Mouse (Mus musculus): ENCODE results near the gene Fam129c. TPM values are rescaled to one million over a fixed set of nuclear protein-coding genes. Genes with fewer than 3 reads are reported as not detected.

The Fam129c gene
- polyA plus RNA-seq (2021; fragmentation: Nextera tagmentation): 1.7 TPM in 2 replicates
- long read RNA-seq, experiment 1, partial matches to known transcripts: 2 of 9 reads
- long read RNA-seq, experiment 1, other reads (novel, unspliced or antisense): 7 of 9 reads
- long read RNA-seq, experiment 2, partial matches to known transcripts: 1 of 1 reads
- long read RNA-seq, experiment 2, other reads (novel, unspliced or antisense): 0 of 1 reads

GRCm38 (mm10) chr8:71597451-71597850 lies at the start of gene Fam129c:
Gene Fam129c (plus strand): TSS chr8:71597648.

GRCm38 (mm10) chr8:71558071-71558957 lies 39.1 kb upstream of the Fam129c start, which contains the start of gene Tmem221:
Gene Tmem221 (minus strand): TSS chr8:71558871.

GRCm38 (mm10) chr8:71566501-71566900 lies 30.9 kb upstream of the Fam129c start, which contains the start of gene Nxnl1:
Gene Nxnl1 (minus strand): TSS chr8:71566601.

GRCm38 (mm10) chr8:71568387-71568937 lies 29.0 kb upstream of the Fam129c start, which contains the start of gene Slc27a1:
Gene Slc27a1 (plus strand): TSS chr8:71568882.

GRCm38 (mm10) chr8:71591471-71592373 lies 5.7 kb upstream of the Fam129c start, which contains the start of gene Pgls:
Gene Pgls (plus strand): TSS chr8:71592176.

GRCm38 (mm10) chr8:71610822-71611651 lies 13.6 kb downstream of the Fam129c start, which contains the start of gene Colgalt1:
Gene Colgalt1 (plus strand): TSS chr8:71610998.

Other genes with a start within 250 kb of the Fam129c start
- 169 and 227 TPM in 2 replicates for gene Use1, start 230.8 kb upstream of the Fam129c start, polyA plus RNA-seq (2021; fragmentation: Nextera tagmentation)
- 7.5 and 8.3 TPM in 2 replicates for gene Ocel1, start 226.3 kb upstream of the Fam129c start, polyA plus RNA-seq (2021; fragmentation: Nextera tagmentation)
- gene Nr2f6, start 215.7 kb upstream of the Fam129c start, polyA plus RNA-seq (2021; fragmentation: Nextera tagmentation): 7.4 and 23.6 TPM in 2 replicates
- 1.5 and 2.1 TPM in 2 replicates for gene Ushbp1, start 201.8 kb upstream of the Fam129c start, polyA plus RNA-seq (2021; fragmentation: Nextera tagmentation)
- 94.9 and 99.9 TPM in 2 replicates for gene Babam1, start 200.8 kb upstream of the Fam129c start, polyA plus RNA-seq (2021; fragmentation: Nextera tagmentation)
- gene Ankle1, start 191.6 kb upstream of the Fam129c start, polyA plus RNA-seq (2021; fragmentation: Nextera tagmentation): not detected in 2 replicates
- 416 and 457 TPM in 2 replicates for gene Abhd8, start 134.0 kb upstream of the Fam129c start, polyA plus RNA-seq (2021; fragmentation: Nextera tagmentation)
- gene Mrpl34, start 132.7 kb upstream of the Fam129c start, polyA plus RNA-seq (2021; fragmentation: Nextera tagmentation): 139 and 150 TPM in 2 replicates
- 125 and 142 TPM in 2 replicates for gene Dda1, start 128.4 kb upstream of the Fam129c start, polyA plus RNA-seq (2021; fragmentation: Nextera tagmentation)
- gene Ano8, start 111.7 kb upstream of the Fam129c start, polyA plus RNA-seq (2021; fragmentation: Nextera tagmentation): 0.43 and 3.1 TPM in 2 replicates
- 9.0 and 11.7 TPM in 2 replicates for gene Gtpbp3, start 109.5 kb upstream of the Fam129c start, polyA plus RNA-seq (2021; fragmentation: Nextera tagmentation)
- 6.2 and 10.7 TPM in 2 replicates for gene Plvap, start 85.9 kb upstream of the Fam129c start, polyA plus RNA-seq (2021; fragmentation: Nextera tagmentation)
- gene Ccdc194, start 71.9 kb upstream of the Fam129c start, polyA plus RNA-seq (2021; fragmentation: Nextera tagmentation): not detected in 2 replicates
- 6.3 and 12.5 TPM in 2 replicates for gene Bst2, start 60.2 kb upstream of the Fam129c start, polyA plus RNA-seq (2021; fragmentation: Nextera tagmentation)
- gene Mvb12a, start 54.7 kb upstream of the Fam129c start, polyA plus RNA-seq (2021; fragmentation: Nextera tagmentation): 51.4 and 59.6 TPM in 2 replicates
- gene Tmem221, start 38.8 kb upstream of the Fam129c start, polyA plus RNA-seq (2021; fragmentation: Nextera tagmentation): 0.18 and 0.21 TPM in 2 replicates
- gene Nxnl1, start 31.0 kb upstream of the Fam129c start, polyA plus RNA-seq (2021; fragmentation: Nextera tagmentation): 0.13 and 0.15 TPM in 2 replicates
- gene Slc27a1, start 28.8 kb upstream of the Fam129c start, polyA plus RNA-seq (2021; fragmentation: Nextera tagmentation): 64.9 and 88.1 TPM in 2 replicates
- 102 and 107 TPM in 2 replicates for gene Pgls, start 5.5 kb upstream of the Fam129c start, polyA plus RNA-seq (2021; fragmentation: Nextera tagmentation)
- 15.6 and 20.1 TPM in 2 replicates for gene Colgalt1, start 13.3 kb downstream of the Fam129c start, polyA plus RNA-seq (2021; fragmentation: Nextera tagmentation)
- gene Unc13a, start 74.1 kb downstream of the Fam129c start, polyA plus RNA-seq (2021; fragmentation: Nextera tagmentation): 15.5 and 16.7 TPM in 2 replicates
- gene Jak3, start 78.6 kb downstream of the Fam129c start, polyA plus RNA-seq (2021; fragmentation: Nextera tagmentation): 1.5 and 1.7 TPM in 2 replicates
- gene Insl3, start 91.6 kb downstream of the Fam129c start, polyA plus RNA-seq (2021; fragmentation: Nextera tagmentation): 0.67 TPM in 1 of 2 replicates, not detected in the other
- 0.43 and 0.51 TPM in 2 replicates for gene B3gnt3, start 104.1 kb downstream of the Fam129c start, polyA plus RNA-seq (2021; fragmentation: Nextera tagmentation)
- gene Fcho1, start 128.1 kb downstream of the Fam129c start, polyA plus RNA-seq (2021; fragmentation: Nextera tagmentation): 27.1 and 46.0 TPM in 2 replicates

All from left cerebral cortex, adult 6 months (tissue).